Mouse (Mus musculus) effector memory CD4-positive, alpha-beta T cell, adult 5 months (primary cell): ENCODE data around the gene Aebp1. TPM values are rescaled to one million over a fixed set of nuclear protein-coding genes. Genes with fewer than 3 reads are reported as not detected.

Experiments
- polyA plus RNA-seq: library from polyadenylated mRNA; unstranded; fragments of 100-300 nt; shearing (Covaris generic); gene quantifications from one replicate; pipeline ENCODE4 v1.2.1, GENCODE M21; 2017

Aebp1 gene
- 0.12 TPM for polyA plus RNA-seq

DNA sequence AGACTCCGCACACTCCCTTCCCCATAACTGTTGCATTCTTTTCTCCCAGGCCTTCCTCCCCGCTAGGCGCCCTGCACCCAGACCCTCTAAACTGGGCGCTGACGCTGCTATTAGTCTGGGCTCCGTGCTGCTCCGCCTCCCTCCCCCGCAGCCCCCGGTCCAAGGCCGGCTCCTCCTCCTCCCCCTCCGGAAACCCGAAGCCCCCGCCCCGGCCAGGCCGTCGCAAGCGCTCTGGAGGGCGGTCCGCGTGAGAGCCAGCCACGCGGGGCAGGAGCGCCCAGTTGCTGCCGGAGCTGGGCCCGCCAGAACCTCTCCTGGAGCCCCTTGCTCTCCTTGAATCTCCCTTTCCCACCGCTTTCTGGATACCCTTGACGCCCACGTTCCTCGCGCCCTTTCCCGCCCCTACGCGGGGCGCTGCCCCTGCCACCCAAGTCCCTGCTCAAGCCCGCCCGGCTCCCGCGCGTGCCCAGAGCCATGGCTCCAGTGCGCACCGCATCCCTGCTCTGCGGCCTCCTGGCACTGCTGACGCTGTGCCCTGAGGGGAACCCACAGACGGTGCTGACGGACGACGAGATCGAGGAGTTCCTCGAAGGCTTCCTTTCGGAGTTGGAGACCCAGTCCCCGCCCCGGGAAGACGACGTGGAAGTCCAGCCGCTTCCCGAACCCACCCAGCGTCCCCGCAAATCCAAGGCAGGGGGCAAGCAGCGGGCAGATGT, at the start of gene Aebp1:
Gene Aebp1, plus strand, starts transcription at position 270 of the 716 bp plus-strand sequence.

DNA sequence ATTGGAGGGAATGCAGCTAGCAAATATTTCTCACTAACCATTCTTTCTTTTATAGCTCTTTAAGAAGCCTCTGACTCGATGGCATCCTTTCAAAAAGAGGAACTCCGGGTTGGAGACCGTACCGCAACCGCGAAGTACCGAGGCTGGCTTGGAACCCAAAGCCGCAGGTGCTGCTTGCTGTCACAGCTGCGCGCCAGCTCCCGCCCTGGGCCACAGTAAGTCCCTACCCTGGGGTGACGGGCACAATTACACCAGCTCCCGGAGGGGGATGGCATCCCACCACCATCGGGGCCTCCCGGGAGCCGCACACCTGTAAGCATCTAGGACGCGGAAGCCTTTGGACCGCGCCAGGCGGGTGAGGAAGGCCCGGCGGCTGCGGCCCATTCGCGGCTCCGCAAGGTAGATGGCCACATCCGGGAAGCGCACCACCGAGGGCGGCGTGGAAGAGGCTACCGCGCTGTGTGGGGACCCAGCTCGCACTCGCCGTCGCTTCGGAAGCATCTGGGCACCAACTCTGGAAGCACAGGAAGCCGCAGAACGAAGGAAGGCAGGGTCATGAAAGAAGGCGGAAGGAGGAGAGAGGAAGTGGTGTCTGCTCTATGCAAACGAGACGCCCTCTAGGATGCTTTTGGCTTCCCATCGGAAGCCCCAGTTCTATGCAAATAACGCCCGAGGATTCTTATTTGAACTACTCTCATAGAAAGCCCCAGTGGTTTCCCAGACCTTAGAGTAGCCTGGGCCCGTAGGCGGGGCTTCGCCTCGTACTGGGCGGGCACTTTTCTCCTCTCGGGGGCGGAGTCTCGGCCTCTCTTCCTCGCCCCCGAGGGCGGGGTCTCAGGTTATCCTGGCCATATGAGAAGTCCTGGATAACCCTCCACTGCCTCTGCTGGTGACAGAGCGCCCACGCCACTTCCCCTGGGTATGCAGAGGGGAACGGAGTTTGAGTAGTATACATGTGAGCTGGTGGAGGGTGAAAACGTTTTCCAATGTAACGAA, 24.2 kb upstream of the Aebp1 start, which contains the start of gene Polm:
Gene Polm, minus strand, starts transcription at position 766 of the 996 bp plus-strand sequence.

DNA sequence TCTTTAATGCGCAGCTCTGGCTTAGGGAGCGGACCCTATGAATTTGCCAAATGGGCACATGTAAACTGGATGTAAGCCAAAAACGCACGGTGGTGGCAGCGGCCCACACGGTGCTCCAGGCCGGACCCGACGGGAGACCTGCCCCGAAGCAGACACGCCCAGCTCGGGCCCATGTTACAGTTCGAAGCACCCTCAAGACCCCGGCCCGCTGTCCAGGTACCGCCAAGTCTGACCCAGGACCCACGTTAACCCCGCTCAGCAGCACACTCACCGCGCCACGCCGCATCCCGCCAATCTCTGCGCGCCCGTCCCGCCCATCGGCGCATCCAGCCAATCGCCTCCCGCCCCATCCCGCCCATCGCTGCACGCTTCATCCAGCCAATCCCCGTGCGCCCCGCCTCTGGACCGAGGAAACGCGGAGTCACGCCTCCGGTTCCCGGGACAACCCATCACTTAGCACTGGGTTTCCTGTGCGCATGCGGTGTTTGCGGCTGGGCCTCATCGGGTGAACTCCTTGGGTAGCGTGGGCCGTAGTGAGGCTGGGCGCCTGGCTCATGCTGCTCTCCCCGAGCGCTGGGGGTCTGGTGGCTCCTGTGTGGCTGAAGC, 16.3 kb downstream of the Aebp1 start, which contains the start of gene Pold2:
Gene Pold2, minus strand, starts transcription at position 372 of the 606 bp plus-strand sequence.

DNA sequence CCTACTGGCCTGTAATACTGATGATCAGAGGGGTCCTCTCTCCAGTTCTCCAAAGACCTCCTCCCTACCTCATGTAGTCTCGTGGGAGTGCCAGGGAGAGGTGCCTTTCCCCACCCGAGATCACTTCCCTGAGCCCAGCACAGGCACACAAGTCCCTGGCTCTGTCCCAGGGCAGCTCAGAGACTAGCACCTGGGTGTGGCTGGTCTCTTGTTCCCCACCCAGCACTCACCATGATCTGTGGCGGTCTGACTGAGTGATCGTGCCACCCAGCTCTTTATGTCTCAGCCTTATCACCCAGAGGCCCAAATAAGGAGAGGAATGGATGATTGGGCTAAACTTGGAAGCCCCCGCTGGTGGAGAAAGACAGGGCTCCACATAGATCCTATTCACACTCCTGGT, 36.8 kb downstream of the Aebp1 start, which contains the start of gene Myl7:
Gene Myl7, minus strand, starts transcription at position 252 of the 400 bp plus-strand sequence.

Other genes starting within 250 kb of the Aebp1 start
- 99.1 TPM for gene Mrps24, start 146.3 kb upstream of the Aebp1 start, polyA plus RNA-seq
- 21.6 TPM for gene Urgcp, start 99.6 kb upstream of the Aebp1 start, polyA plus RNA-seq
- 156 TPM for gene Dbnl, start 73.5 kb upstream of the Aebp1 start, polyA plus RNA-seq
- gene Pgam2, start 58.2 kb upstream of the Aebp1 start, polyA plus RNA-seq, result 1.1 TPM
- 14.0 TPM for gene Polm, start 23.9 kb upstream of the Aebp1 start, polyA plus RNA-seq
- 54.8 TPM for gene Pold2, start 16.3 kb downstream of the Aebp1 start, polyA plus RNA-seq
- not detected for gene Myl7, start 36.8 kb downstream of the Aebp1 start, polyA plus RNA-seq
- not detected for gene Gck, start 88.1 kb downstream of the Aebp1 start, polyA plus RNA-seq
- gene Ykt6, start 93.7 kb downstream of the Aebp1 start, polyA plus RNA-seq, result 30.5 TPM
- 4.8 TPM for gene Camk2b, start 204.4 kb downstream of the Aebp1 start, polyA plus RNA-seq